Mouse (Mus musculus) limb, embryonic 11.5 days (tissue): Measurements from ENCODE around the gene Tnfrsf19. TPM values are rescaled to one million over a fixed set of nuclear protein-coding genes. Genes with fewer than 3 reads are reported as not detected.

Experiments
- ATAC-seq: fragments of 200-750 bp; cut with Nextera tagmentation; 2 replicates; pipeline ENCODE4 v1.8.0; 2017; ENCODE audit warnings: low read depth; ENCODE audit not compliant: insufficient number of reproducible peaks, low FRiP score, low TSS enrichment
- DNase-seq: peaks from one replicate; pipeline ENCODE4 v3.0.0-alpha.2; 2015; ENCODE audit warnings: low spot score
- H3K27ac ChIP-seq: fragments of 300-500 bp; sonication (generic); replicated peaks from 2 replicates; pipeline ENCODE4 v1.5.1; 2014; ENCODE audit warnings: low read depth, mild to moderate bottlenecking, low read length
- H3K27me3 ChIP-seq: fragments of 300-500 bp; sonication (generic); 2 replicates; pipeline ENCODE4 v1.6.1; 2014; ENCODE audit warnings: mild to moderate bottlenecking, low read length, mixed read lengths; ENCODE audit not compliant: control insufficient read depth, insufficient read depth
- H3K36me3 ChIP-seq: fragments of 300-500 bp; sonication (generic); 2 replicates; pipeline ENCODE4 v1.6.1; 2014; ENCODE audit warnings: mild to moderate bottlenecking, low read length, moderate library complexity, mixed read lengths; ENCODE audit not compliant: control insufficient read depth, insufficient read depth
- H3K4me1 ChIP-seq: fragments of 300-500 bp; sonication (generic); 2 replicates; pipeline ENCODE4 v1.6.1; 2014; ENCODE audit warnings: low read length, mixed read lengths; ENCODE audit not compliant: control insufficient read depth, insufficient read depth
- H3K4me2 ChIP-seq: fragments of 300-500 bp; sonication (generic); 2 replicates; pipeline ENCODE4 v1.6.1; 2014; ENCODE audit warnings: low read depth, mild to moderate bottlenecking, moderate library complexity; ENCODE audit not compliant: severe bottlenecking
- H3K4me3 ChIP-seq: fragments of 300-500 bp; sonication (generic); 2 replicates; pipeline ENCODE4 v1.5.1; 2014; ENCODE audit warnings: low read depth, low read length
- H3K9ac ChIP-seq: fragments of 300-500 bp; sonication (generic); 2 replicates; pipeline ENCODE4 v1.6.1; 2014; ENCODE audit warnings: mild to moderate bottlenecking, low read length
- H3K9me3 ChIP-seq: fragments of 300-500 bp; sonication (generic); 2 replicates; pipeline ENCODE4 v1.6.1; 2016; ENCODE audit warnings: low read length; ENCODE audit not compliant: control insufficient read depth
- WGBS: fragments of 180-500 bp; shearing (Covaris S2); extraction: QIAGEN DNeasy Blood & Tissue Kit; methylation state at CpG from one replicate; pipeline ENCODE4 v1.1.7; 2014; 5-methylcytosine and 5-hydroxymethylcytosine counted together
- polyA plus RNA-seq: library from polyadenylated mRNA; unstranded; fragments of >200 nt; fragmentation: Nextera tagmentation; extraction: Ambion mirVana; gene quantifications from 2 replicates; pipeline ENCODE4 v1.2.1, GENCODE M21; 2014

Tnfrsf19 gene
- polyA plus RNA-seq, 1 experiment from 2014 or later, result 32.1 TPM

GRCm38 (mm10) chr14:61040236-61040635 lies 6.1 kb downstream of the Tnfrsf19 start:
- 83% methylated on average over 13 of the region's 13 CpGs for WGBS
- Histone ChIP-seq H3K9me3 (no peaks in the 10 kb centered on the region), H3K4me1 (peaks cover 11% of the 10 kb centered on the region), H3K36me3 (no peaks in the 10 kb centered on the region), H3K27me3 (peaks cover 5% of the 10 kb centered on the region; the same call in 1 of the 2 replicates), H3K9ac (no peak overlapping the region), H3K4me3 (no peak overlapping the region), H3K4me2 (no peak overlapping the region), H3K27ac (no peak overlapping the region)
- ATAC-seq, result no peak
- no peak for DNase-seq

- Histone ChIP-seq H3K9me3 (no peaks in the 10 kb centered on the region), H3K9ac (no peak overlapping the region), H3K4me1 (peaks cover 3% of the 10 kb centered on the region; the same call in 1 of the 2 replicates), H3K27ac (no peak overlapping the region), H3K27me3 (peaks cover 3% of the 10 kb centered on the region; the same call in 1 of the 2 replicates), H3K36me3 (no peaks in the 10 kb centered on the region), H3K4me2 (peak overlapping the region; percentile 82), H3K4me3 (peak overlapping the region; percentile 39; the same call in 1 of the 2 replicates)
- no peak for DNase-seq
- 25% methylated on average over 8 of the region's 8 CpGs for WGBS
- peak; percentile 60 for ATAC-seq
These were observed 8.2 kb downstream of the Tnfrsf19 start for GRCm38 (mm10) chr14:61038082-61038472.

GRCm38 (mm10) chr14:61037321-61038081 lies 8.8 kb downstream of the Tnfrsf19 start:
- WGBS, result 1% methylated on average over 40 of the region's 40 CpGs
- Histone ChIP-seq H3K4me1 (peaks cover 3% of the 10 kb centered on the region; the same call in 1 of the 2 replicates), H3K27ac (no peak overlapping the region)

GRCm38 (mm10) chr14:61030366-61030765 lies 15.9 kb downstream of the Tnfrsf19 start:
- no peaks in the 10 kb centered on the region for H3K27me3 ChIP-seq
- no peak for DNase-seq
- no peaks in the 10 kb centered on the region for H3K4me1 ChIP-seq
- H3K4me3 ChIP-seq, result no peak overlapping the region
- H3K36me3 ChIP-seq, result no peaks in the 10 kb centered on the region
- no peak overlapping the region for H3K9ac ChIP-seq
- 93% methylated on average over 6 of the region's 6 CpGs for WGBS
- no peak overlapping the region for H3K27ac ChIP-seq
- ATAC-seq, result no peak
- no peak overlapping the region for H3K4me2 ChIP-seq
- no peaks in the 10 kb centered on the region for H3K9me3 ChIP-seq

More at GRCm38 (mm10) chr14:61037321-61038081, 8.8 kb downstream of the Tnfrsf19 start:
- Histone ChIP-seq H3K9ac (peak overlapping the region; percentile 8; the same call in 1 of the 2 replicates), H3K4me2 (peak overlapping the region; percentile 82), H3K9me3 (no peaks in the 10 kb centered on the region), H3K36me3 (no peaks in the 10 kb centered on the region), H3K27me3 (peaks cover 3% of the 10 kb centered on the region; the same call in 1 of the 2 replicates), H3K4me3 (peak overlapping the region; percentile 39)
- ATAC-seq, result peak; percentile 68
- peak; percentile 84 for DNase-seq

- H3K4me1 ChIP-seq, result no peaks in the 10 kb centered on the region
- H3K9me3 ChIP-seq, result no peaks in the 10 kb centered on the region
- H3K4me2 ChIP-seq, result no peak overlapping the region
- WGBS, result 93% methylated on average over 7 of the region's 7 CpGs
- no peaks in the 10 kb centered on the region for H3K27me3 ChIP-seq
- no peak overlapping the region for H3K4me3 ChIP-seq
- H3K27ac ChIP-seq, result no peak overlapping the region
- H3K9ac ChIP-seq, result no peak overlapping the region
- no peaks in the 10 kb centered on the region for H3K36me3 ChIP-seq
- no peak for ATAC-seq
- DNase-seq, result no peak
These were observed 22.3 kb downstream of the Tnfrsf19 start for GRCm38 (mm10) chr14:61024006-61024405.

GRCm38 (mm10) chr14:61022383-61022782 lies 23.9 kb downstream of the Tnfrsf19 start:
- H3K9me3 ChIP-seq, result no peaks in the 10 kb centered on the region
- H3K36me3 ChIP-seq, result no peaks in the 10 kb centered on the region
- H3K9ac ChIP-seq, result no peak overlapping the region
- no peak for DNase-seq
- no peak for ATAC-seq
- H3K4me2 ChIP-seq, result no peak overlapping the region
- H3K4me3 ChIP-seq, result no peak overlapping the region
- H3K4me1 ChIP-seq, result peaks cover 3% of the 10 kb centered on the region; the same call in 1 of the 2 replicates
- WGBS, result 80% methylated on average over 1 of the region's 1 CpGs
- H3K27ac ChIP-seq, result no peak overlapping the region
- peaks cover under 1% of the 10 kb centered on the region; the same call in 1 of the 2 replicates for H3K27me3 ChIP-seq

GRCm38 (mm10) chr14:61020968-61021367 lies 25.3 kb downstream of the Tnfrsf19 start:
- Histone ChIP-seq H3K9me3 (no peaks in the 10 kb centered on the region), H3K4me2 (no peak overlapping the region), H3K9ac (no peak overlapping the region), H3K27ac (no peak overlapping the region), H3K36me3 (no peaks in the 10 kb centered on the region), H3K4me1 (peaks cover 6% of the 10 kb centered on the region; the same call in 1 of the 2 replicates), H3K27me3 (peaks cover 8% of the 10 kb centered on the region; the same call in 1 of the 2 replicates), H3K4me3 (no peak overlapping the region)
- no peak for DNase-seq
- 67% methylated on average over 2 of the region's 2 CpGs for WGBS
- ATAC-seq, result no peak

- Histone ChIP-seq H3K36me3 (no peaks in the 10 kb centered on the region), H3K9me3 (no peaks in the 10 kb centered on the region), H3K9ac (no peak overlapping the region), H3K4me1 (peaks cover 6% of the 10 kb centered on the region; the same call in 1 of the 2 replicates), H3K4me2 (no peak overlapping the region), H3K4me3 (no peak overlapping the region), H3K27ac (no peak overlapping the region), H3K27me3 (peaks cover 9% of the 10 kb centered on the region; the same call in 1 of the 2 replicates)
- WGBS, result 87% methylated on average over 1 of the region's 1 CpGs
- DNase-seq (no peak), ATAC-seq (no peak)
These were observed 26.4 kb downstream of the Tnfrsf19 start for GRCm38 (mm10) chr14:61019880-61020279.
